Mouse (Mus musculus) gastrocnemius, adult 2 months (tissue): ENCODE data around the gene Pex12. TPM values are rescaled to one million over a fixed set of nuclear protein-coding genes. Genes with fewer than 3 reads are reported as not detected.
"Not testable (repeated sequence)": the region's sequence is repeated elsewhere in the genome, so short reads cannot be mapped to it uniquely, and the experiment has no call there.

Experiments
- DNase-seq: peaks from one replicate; pipeline ENCODE4 v3.0.0; 2022
- H3K27ac ChIP-seq: fragments of 200-600 bp; 2 replicates; pipeline ENCODE4 v1.8.1; 2022; ENCODE audit warnings: mild to moderate bottlenecking
- H3K4me3 ChIP-seq: fragments of 200-600 bp; 2 replicates; pipeline ENCODE4 v1.8.1; 2022; ENCODE audit warnings: mild to moderate bottlenecking, moderate library complexity
- CTCF ChIP-seq: fragments of 200-600 bp; IDR thresholded peaks from 2 replicates; pipeline ENCODE4 v1.8.1; 2022; ENCODE audit warnings: antibody characterized with exemption, mild to moderate bottlenecking, moderate library complexity
- intact Hi-C: fragments of 180-260 bp; cut with DNase I; formaldehyde crosslinking; loops from one replicate; pipeline ENCODE4 v1.15.1; 2025
- total RNA-seq, 2 experiments: library from RNA; stranded (reverse); gene quantifications; 2 replicates each; pipeline ENCODE4 v1.2.3; 2021

Gene Pex12
- total RNA-seq, 2 experiments from 2014 or later = 10.7 to 15.1 TPM

GRCm38 (mm10) chr11:83279691-83280090 is 22.7 kb downstream of the Pex12 start:
- no peak for DNase-seq
- Histone ChIP-seq H3K4me3 (no peak overlapping the region), H3K27ac (no peak overlapping the region)
- TF ChIP-seq CTCF = no peak
- intact Hi-C loops = no loop called here

DNA sequence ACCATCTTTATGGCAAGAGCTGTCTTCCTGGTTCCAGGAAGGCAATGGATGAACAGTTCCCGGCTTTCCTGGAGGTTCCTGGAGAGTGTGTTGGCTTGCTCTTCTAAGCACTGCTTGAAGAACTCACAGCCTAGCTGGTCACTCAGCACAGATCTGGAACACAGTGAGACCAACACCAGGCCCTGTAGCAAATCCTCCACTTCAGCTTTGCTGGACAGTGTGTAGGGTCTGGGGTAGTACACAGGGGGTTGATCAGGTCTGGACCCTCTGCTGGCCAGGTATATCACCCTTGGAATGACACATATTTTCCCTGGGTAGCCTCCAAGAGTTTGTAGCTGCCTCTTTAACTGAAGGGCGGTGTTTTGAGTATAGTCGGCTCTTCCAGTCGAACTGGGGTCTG is 23.4 kb downstream of the Pex12 start:
- TF ChIP-seq CTCF = no peak
- intact Hi-C loops = no loop called here
- Histone ChIP-seq H3K4me3 (no peak overlapping the region), H3K27ac (no peak overlapping the region)
- DNase-seq = no peak

DNA sequence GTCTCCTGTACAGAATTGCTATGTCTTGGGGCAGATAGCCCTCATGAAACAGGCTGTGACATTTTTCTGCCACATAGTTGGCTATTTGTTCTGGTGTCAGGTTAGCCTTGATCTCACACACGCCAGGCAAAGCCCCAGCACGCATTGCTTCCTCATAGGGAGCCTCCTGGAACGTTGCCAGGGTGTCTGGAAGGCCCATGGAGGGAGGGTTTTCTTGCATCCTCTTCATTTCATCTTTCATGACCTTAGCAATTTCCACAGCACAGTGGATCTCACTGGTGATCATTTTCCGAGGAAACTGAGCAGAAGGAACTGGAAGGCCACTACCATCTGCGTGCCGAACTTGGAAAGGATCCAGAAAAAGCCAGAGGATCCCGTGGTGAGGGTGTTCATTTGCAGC is 26.1 kb downstream of the Pex12 start:
- no peak for TF ChIP-seq CTCF
- Histone ChIP-seq H3K27ac (no peak overlapping the region), H3K4me3 (no peak overlapping the region)
- no peak for DNase-seq
- intact Hi-C loops = no loop called here

DNA sequence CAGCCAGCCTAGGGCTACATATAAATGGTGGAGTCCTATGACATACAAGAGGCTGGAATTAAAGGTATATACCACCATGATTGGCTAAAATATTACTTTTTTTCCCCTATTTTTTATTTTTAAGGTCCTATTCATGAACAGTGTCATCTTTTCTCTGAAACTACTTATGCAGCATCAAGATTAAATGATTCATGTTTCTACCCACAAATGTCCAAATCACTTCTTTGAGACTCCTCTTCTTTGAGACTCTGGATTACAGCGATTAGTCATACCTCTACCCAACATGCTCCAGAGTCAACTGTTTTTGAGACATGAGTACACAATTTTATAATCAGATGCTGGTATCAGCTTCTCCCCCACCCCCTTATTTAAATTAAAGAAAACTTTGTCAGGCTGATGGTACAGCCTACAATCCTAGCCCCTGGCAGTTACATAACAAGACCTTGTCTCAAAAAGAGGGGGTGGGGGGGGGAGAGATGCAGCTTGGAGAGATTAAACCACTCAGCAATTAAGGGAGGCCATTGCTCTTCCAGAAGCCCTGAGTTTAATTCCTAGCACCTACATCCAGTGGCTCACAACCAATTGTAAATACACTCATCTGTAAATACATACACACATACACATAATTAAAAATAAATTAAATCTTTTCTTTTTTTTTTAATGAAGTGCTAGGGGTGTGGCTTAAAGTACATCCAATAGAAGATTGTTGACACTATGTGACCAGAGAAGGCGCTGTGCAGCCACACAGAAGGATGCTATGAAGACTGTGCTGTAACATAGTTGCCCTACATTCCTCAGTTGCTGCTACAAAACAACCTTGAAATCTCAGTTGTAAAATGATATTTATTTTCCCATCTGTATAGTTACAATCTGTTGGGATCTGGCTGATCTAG is 30.2 kb downstream of the Pex12 start:
- TF ChIP-seq CTCF = peak; percentile 50
- Histone ChIP-seq H3K4me3 (peak overlapping the region; percentile 75), H3K27ac (peak overlapping the region; percentile 95)
- DNase-seq = no peak
- intact Hi-C loops = loop anchor here (2.0 kb wide), 1 partner anchor 19 kb away; no protein-coding TSS in a partner anchor

- Histone ChIP-seq H3K4me3 (peak overlapping the region; percentile 75), H3K27ac (peak overlapping the region; percentile 95)
- peak; percentile 84 for DNase-seq
- intact Hi-C loops = loop anchor here (2.0 kb wide), 1 partner anchor 19 kb away; no protein-coding TSS in a partner anchor
- TF ChIP-seq CTCF = 0 out of 2 replicates have a peak, but pooled peaks have one; percentile 1
Measured at GRCm38 (mm10) chr11:83271151-83271950, 31.0 kb downstream of the Pex12 start.

DNA sequence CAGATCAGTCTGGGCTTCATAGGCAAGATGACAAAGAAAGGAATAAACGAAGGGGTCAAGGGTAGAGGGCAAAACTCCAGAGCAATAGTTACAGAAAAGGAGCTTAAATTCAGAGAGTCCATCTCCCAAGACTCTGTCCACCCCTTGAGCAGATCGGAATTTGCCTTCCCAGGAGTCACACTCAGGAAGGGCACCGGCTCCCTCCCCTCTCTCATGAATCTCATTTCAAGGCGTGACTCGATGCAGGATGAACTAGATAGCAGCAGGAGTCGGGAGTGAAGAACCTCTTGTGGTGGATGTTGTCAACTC is 31.6 kb downstream of the Pex12 start:
- intact Hi-C loops = loop anchor here (2.0 kb wide), 1 partner anchor 20 kb away; no protein-coding TSS in a partner anchor
- peak overlapping the region; percentile 75 for H3K4me3 ChIP-seq
- peak overlapping the region; percentile 95 for H3K27ac ChIP-seq

DNA sequence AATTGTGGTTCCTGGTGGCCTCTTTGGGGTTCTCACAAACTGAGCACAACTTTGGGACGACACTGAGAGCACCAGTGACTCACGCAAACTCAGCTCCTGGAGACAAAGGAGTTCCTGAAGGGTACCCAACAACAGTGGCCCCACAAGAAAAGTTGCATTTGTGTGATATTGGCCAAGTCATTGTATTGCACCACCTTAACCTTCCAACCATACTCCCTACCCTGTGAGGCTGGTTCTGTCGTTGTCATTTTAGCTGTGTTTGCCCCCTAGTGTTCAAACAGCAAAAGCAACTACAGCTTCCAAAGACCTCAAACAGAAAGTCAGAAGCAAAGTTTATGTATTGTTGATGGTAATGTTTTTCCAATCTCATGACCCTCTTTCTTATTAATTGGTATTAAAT is 39.2 kb downstream of the Pex12 start:
- no peak for DNase-seq
- no peak overlapping the region for H3K27ac ChIP-seq
- intact Hi-C loops = no loop called here
- peak; percentile 49 for TF ChIP-seq CTCF
- no peak overlapping the region for H3K4me3 ChIP-seq

More for the DNA sequence above, 31.6 kb downstream of the Pex12 start:
- DNase-seq = no peak
- no peak for TF ChIP-seq CTCF

GRCm38 (mm10) chr11:83262673-83263072 is 39.7 kb downstream of the Pex12 start:
- no peak for TF ChIP-seq CTCF
- DNase-seq = no peak
- H3K4me3 ChIP-seq = no peak overlapping the region
- H3K27ac ChIP-seq = no peak overlapping the region
- intact Hi-C loops = no loop called here

- H3K27ac ChIP-seq, DNase-seq, intact Hi-C loops, H3K4me3 ChIP-seq: not testable (repeated sequence)
Measured at GRCm38 (mm10) chr11:83257211-83257610, 45.2 kb downstream of the Pex12 start.

Other genes starting within 250 kb of the Pex12 start
- 1 to 10 TPM in 1 of 2 experiments, under 1 TPM in 1; 0.48 to 1.1 TPM for gene Slfn2, start 237.5 kb downstream of the Pex12 start, total RNA-seq
- not detected for gene Slfn1, start 185.7 kb downstream of the Pex12 start, total RNA-seq
- under 1 TPM; 0.05 to 0.06 TPM for gene Slfn4, start 127.4 kb downstream of the Pex12 start, total RNA-seq
- gene Slfn3, start 111.3 kb downstream of the Pex12 start, total RNA-seq = 1 to 10 TPM in 1 of 2 experiments, under 1 TPM in 1; 0.99 to 1.1 TPM
- not detected for gene Slfn14, start 15.9 kb downstream of the Pex12 start, total RNA-seq
- 10 to 100 TPM; 28.8 to 36.0 TPM for gene Ap2b1, start 3.6 kb downstream of the Pex12 start, total RNA-seq
- gene Rasl10b, start 106.6 kb upstream of the Pex12 start, total RNA-seq = under 1 TPM; 0.36 to 0.50 TPM
- gene Gas2l2, start 126.9 kb upstream of the Pex12 start, total RNA-seq = not detected
- not detected for gene 1700020L24Rik, start 135.1 kb upstream of the Pex12 start, total RNA-seq
- gene Mmp28, start 160.5 kb upstream of the Pex12 start, total RNA-seq = 1 to 10 TPM; 1.9 to 3.2 TPM
- gene Taf15, start 170.5 kb upstream of the Pex12 start, total RNA-seq = 10 to 100 TPM; 27.1 to 30.5 TPM
- not detected for gene Heatr9, start 219.6 kb upstream of the Pex12 start, total RNA-seq
- gene Ccl5, start 227.9 kb upstream of the Pex12 start, total RNA-seq = not detected